ENCODE assay signal across 8 mouse cellular contexts in the genomic region with DNA sequence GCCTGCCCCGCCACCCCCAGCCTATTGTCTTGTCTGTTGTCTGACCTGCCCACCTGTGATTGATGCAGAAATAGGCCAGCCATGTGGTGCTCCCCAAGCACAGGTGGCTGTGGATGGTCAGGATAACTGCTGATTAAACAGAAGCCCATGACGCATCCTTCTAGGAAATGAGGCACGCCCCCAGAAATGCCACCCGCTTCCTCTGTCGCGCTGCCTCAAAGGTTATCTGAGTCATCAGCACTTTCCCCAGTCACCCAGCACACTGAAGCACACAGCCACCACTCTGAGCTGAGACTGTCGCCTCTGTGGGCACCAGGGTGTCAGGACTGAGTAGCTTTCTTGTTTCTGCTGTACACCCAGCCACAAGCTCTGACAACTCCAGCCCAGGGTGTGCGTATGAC. TPM values are rescaled to one million over a fixed set of nuclear protein-coding genes. Genes with fewer than 3 reads are reported as not detected.
DNase-seq lines count a peak whose midpoint lies in the region; ATAC-seq and TF ChIP-seq lines count a peak whose summit lies in the region.

No protein-coding gene starts in this region.

- H3K4me2 ChIP-seq in intestine, embryonic 16.5 days (ENCODE audit: low read depth, low read length) = no peak overlapping the region
- peak overlapping the region; percentile 61 for H3K4me2 ChIP-seq in liver, embryonic 14.5 days (ENCODE audit: low read depth)

- WGBS in intestine, embryonic 16.5 days = 56% methylated on average over 8 of the region's 8 CpGs
- 11% methylated on average over 8 of the region's 8 CpGs for WGBS in liver, embryonic 14.5 days (ENCODE audit: insufficient replicate concordance)

- H3K36me3 ChIP-seq in intestine, embryonic 16.5 days (ENCODE audit: control insufficient read depth, insufficient read depth, low read length) = no peaks in the 10 kb centered on the region
- no peaks in the 10 kb centered on the region for H3K36me3 ChIP-seq in liver, embryonic 14.5 days (replicated peaks; ENCODE audit: control insufficient read depth, insufficient read depth, low read depth)

- no peaks in the 10 kb centered on the region for H3K27me3 ChIP-seq in intestine, embryonic 16.5 days (replicated peaks; ENCODE audit: control insufficient read depth, insufficient read depth, low read length)
- no peaks in the 10 kb centered on the region for H3K27me3 ChIP-seq in liver, embryonic 14.5 days (ENCODE audit: control insufficient read depth, insufficient read depth, low read length)

- no peaks in the 10 kb centered on the region for H3K9me3 ChIP-seq in intestine, embryonic 16.5 days (ENCODE audit: control insufficient read depth, low read length)
- H3K9me3 ChIP-seq in liver, embryonic 14.5 days (ENCODE audit: control insufficient read depth, low read length) = no peaks in the 10 kb centered on the region

- H3K9ac ChIP-seq in intestine, embryonic 16.5 days (ENCODE audit: low read depth, low read length) = no peak overlapping the region
- H3K9ac ChIP-seq in liver, embryonic 14.5 days (replicated peaks) = peak overlapping the region; percentile 58

- ATAC-seq in intestine, embryonic 16.5 days = peak; percentile 23
- ATAC-seq in liver, embryonic 14.5 days (ENCODE audit: insufficient read depth) = peak; percentile 80

- DNase-seq in gastrocnemius, adult 18-20 months (ENCODE audit: low spot score) = peak; percentile 21
- DNase-seq in gastrocnemius, postnatal 14 days = no peak
- DNase-seq in CD4-positive helper T cell, adult 2 months (ENCODE audit: low read depth, low spot score) = peak; percentile 86
- peak; percentile 93 for DNase-seq in c-Kit-positive CD71-positive TER-119-positive erythroid progenitor cells, embryonic 14.5 days (ENCODE audit: low spot score)
- peak; percentile 81 to 94 (median 82) for DNase-seq in liver, embryonic 14.5 days (ENCODE audit: low read depth in 3 of 3, low spot score in 3 of 3)
- peak; percentile 43 for DNase-seq in right cerebral cortex, postnatal 14 days
- no peak for DNase-seq in ovary, postnatal 10 days (ENCODE audit: low spot score)

- TF ChIP-seq CTCF in liver, embryonic 14.5 days (IDR thresholded peaks at IDR 0.05; ENCODE audit: low read depth) = peak; percentile 23; the same call in 1 of the 2 replicates

- H3K4me3 ChIP-seq in intestine, embryonic 16.5 days (ENCODE audit: low read length) = no peak overlapping the region
- peak overlapping the region; percentile 25 to 42 for H3K4me3 ChIP-seq in liver, embryonic 14.5 days (ENCODE audit: insufficient read depth in 1 of 2, low read depth in 2 of 2, low read length in 2 of 2)

- H3K27ac ChIP-seq in intestine, embryonic 16.5 days (ENCODE audit: low read length) = no peak overlapping the region
- H3K27ac ChIP-seq in liver, embryonic 14.5 days = peak overlapping the region; percentile 83

- TF ChIP-seq EP300 in liver, embryonic 14.5 days (IDR thresholded peaks at IDR 0.05; ENCODE audit: low read depth) = peak; percentile 86

- intact Hi-C loops in gastrocnemius, postnatal 14 days (cut with DNase I; ENCODE audit: low total_unique reads) = no loop called here

- peaks cover 67% of the 10 kb centered on the region for H3K4me1 ChIP-seq in intestine, embryonic 16.5 days (ENCODE audit: control insufficient read depth, insufficient read depth, low read length)
- peaks cover 60 to 65% of the 10 kb centered on the region in 2 experiments for H3K4me1 ChIP-seq in liver, embryonic 14.5 days (replicated peaks; ENCODE audit: control insufficient read depth in 2 of 2, insufficient read depth in 2 of 2, low read length in 1 of 2)

RNA-seq across cellular contexts. Expression of gene Nek6, which starts 24.9 kb away (rescaled TPM):
- total RNA-seq in gastrocnemius, adult 18-20 months (2021) = 10 to 100 TPM; 11.5 to 14.0 TPM
- total RNA-seq in gastrocnemius, postnatal 14 days (2021) = 10 to 100 TPM; 15.4 to 16.6 TPM
- 124 and 128 TPM in 2 replicates for polyA plus RNA-seq in intestine, embryonic 16.5 days (2015; fragmentation: Nextera tagmentation; extraction: Ambion mirVana)
- 8.6 and 9.7 TPM in 2 replicates for polyA plus RNA-seq in liver, embryonic 14.5 days (2012; rRNA removed)
- polyA plus RNA-seq in liver, embryonic 14.5 days (2014; fragmentation: Nextera tagmentation; extraction: Ambion mirVana) = 25.1 and 25.2 TPM in 2 replicates

Comparison
In these comparisons a context has a peak if more than half of its experiments do, and no peak if none do; other contexts are left out.
1. DNase-seq: peak in gastrocnemius, adult 18-20 months (single experiment), CD4-positive helper T cell, adult 2 months (single experiment), c-Kit-positive CD71-positive TER-119-positive erythroid progenitor cells, embryonic 14.5 days (single experiment), liver, embryonic 14.5 days (3 of 3) and right cerebral cortex, postnatal 14 days (single experiment); none in gastrocnemius, postnatal 14 days (single experiment) and ovary, postnatal 10 days (single experiment).